Mouse (Mus musculus) heart, postnatal 4 days (tissue): Measurements from ENCODE around the gene Vamp5. TPM values are rescaled to one million over a fixed set of nuclear protein-coding genes. Genes with fewer than 3 reads are reported as not detected.

ENCODE experiments used
- DNase-seq: peaks from one replicate; pipeline ENCODE4 v3.0.0; 2021
- total RNA-seq, 2 experiments: library from RNA; stranded (reverse); gene quantifications; 2 replicates each; pipeline ENCODE4 v1.2.3; 2021

Gene Vamp5
- total RNA-seq, 2 experiments from 2014 or later, result 33.4 to 36.0 TPM

GRCm38 (mm10) chr6:72364009-72364408, 16.3 kb downstream of the Vamp5 start:
- no peak for DNase-seq

- DNase-seq, result peak; percentile 96
These were observed 17.9 kb downstream of the Vamp5 start for GRCm38 (mm10) chr6:72362132-72363028.

GRCm38 (mm10) chr6:72361121-72361551, 19.1 kb downstream of the Vamp5 start:
- no peak for DNase-seq

- no peak for DNase-seq
These were observed 19.7 kb downstream of the Vamp5 start for GRCm38 (mm10) chr6:72360599-72360935.

- no peak for DNase-seq
These were observed 20.2 kb downstream of the Vamp5 start for GRCm38 (mm10) chr6:72359891-72360598.

- no peak for DNase-seq
These were observed 20.9 kb downstream of the Vamp5 start for GRCm38 (mm10) chr6:72359343-72359742.

- no peak for DNase-seq
These were observed 22.0 kb downstream of the Vamp5 start for GRCm38 (mm10) chr6:72358086-72358764.

- DNase-seq, result no peak
These were observed 22.8 kb downstream of the Vamp5 start for GRCm38 (mm10) chr6:72357164-72358079.

GRCm38 (mm10) chr6:72356001-72356532, 24.2 kb downstream of the Vamp5 start:
- no peak for DNase-seq

- DNase-seq, result peak; percentile 90
These were observed 25.0 kb downstream of the Vamp5 start, which contains the start of gene Tmem150a for GRCm38 (mm10) chr6:72355066-72355911. Gene Tmem150a (plus strand): TSS chr6:72355447.

GRCm38 (mm10) chr6:72354025-72354424, 26.2 kb downstream of the Vamp5 start:
- DNase-seq, result no peak

GRCm38 (mm10) chr6:72352636-72353405, 27.4 kb downstream of the Vamp5 start:
- peak; percentile 37 for DNase-seq

- DNase-seq, result no peak
These were observed 30.1 kb downstream of the Vamp5 start for GRCm38 (mm10) chr6:72350214-72350613.

GRCm38 (mm10) chr6:72348411-72348810, 31.9 kb downstream of the Vamp5 start:
- no peak for DNase-seq

GRCm38 (mm10) chr6:72347166-72347941, 32.9 kb downstream of the Vamp5 start, which contains the start of gene 0610030E20Rik:
Gene 0610030E20Rik (plus strand): TSS chr6:72347317.
- DNase-seq, result peak; percentile 78

GRCm38 (mm10) chr6:72346261-72346660, 34.0 kb downstream of the Vamp5 start:
- no peak for DNase-seq

- no peak for DNase-seq
These were observed 34.6 kb downstream of the Vamp5 start for GRCm38 (mm10) chr6:72345633-72346032.

- DNase-seq, result peak; percentile 93
These were observed 35.1 kb downstream of the Vamp5 start, which contains the start of gene Usp39 for GRCm38 (mm10) chr6:72345074-72345567. Gene Usp39 (minus strand): TSS chr6:72345184.
